Mouse (Mus musculus) c-Kit-negative CD71-positive TER-119-positive erythroid progenitor cells, embryonic 14.5 days (primary cell): ENCODE data around the gene Mpc2.
A peak's percentile ranks its signal among the peaks of the same experiment; 100 is the strongest.

ENCODE experiments used
- DNase-seq: peaks from one replicate; pipeline ENCODE4 v3.0.0-alpha.2; 2013; ENCODE audit warnings: low read depth, low spot score

Gene Mpc2

DNA sequence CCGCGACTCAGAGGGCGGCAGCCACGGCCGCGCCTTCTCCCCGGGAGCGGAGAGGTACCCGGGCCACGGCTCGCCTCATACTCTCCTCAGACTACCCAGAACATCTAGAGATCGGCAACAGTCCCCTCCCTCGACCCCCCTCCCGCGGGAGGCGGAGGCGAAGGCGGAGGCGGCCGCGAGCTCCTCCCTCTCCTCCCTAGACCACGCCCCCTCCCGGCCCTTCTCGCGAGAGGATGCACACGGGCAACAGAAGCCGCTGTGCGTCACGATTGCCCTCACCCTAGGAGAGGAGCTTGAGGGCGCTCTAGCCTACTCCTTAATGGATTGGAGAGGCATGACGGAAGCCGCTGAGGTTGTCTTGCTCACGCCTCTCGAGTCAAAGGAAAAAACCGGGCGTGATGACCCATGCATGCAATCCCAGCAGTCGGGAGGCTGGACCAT, at the start of gene Mpc2, which contains the start of gene Dcaf6:
Gene Mpc2, plus strand, starts transcription at position 278 of the 441 bp plus-strand sequence.
Gene Dcaf6, minus strand, starts transcription at position 116 of the 441 bp plus-strand sequence.
- peak; percentile 97 for DNase-seq

DNA sequence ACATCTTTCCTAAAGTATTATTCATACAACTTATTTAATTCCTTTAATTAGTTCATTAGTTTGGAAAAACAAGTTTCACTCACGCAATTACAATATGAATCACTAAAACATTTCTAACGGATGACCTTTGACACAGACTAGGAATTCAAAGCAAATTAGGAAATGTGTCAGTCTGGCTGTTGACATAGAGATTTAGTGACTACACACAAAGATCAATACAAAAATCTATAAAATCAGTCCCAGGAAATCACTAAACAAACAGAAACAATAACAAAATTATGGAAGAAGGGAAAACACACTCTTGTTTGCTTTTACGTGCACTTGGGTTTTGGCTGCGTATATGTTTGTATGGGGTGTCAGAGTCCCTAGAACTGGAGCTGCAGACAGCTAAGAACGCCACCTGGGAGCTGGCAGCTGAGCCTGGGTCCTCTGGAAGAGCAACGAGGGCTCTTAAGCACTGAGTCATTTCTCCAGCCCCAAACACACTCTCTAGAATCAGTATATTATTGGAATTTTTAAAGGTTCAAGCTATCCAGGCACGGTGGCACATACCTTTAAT, 39.0 kb upstream of the Mpc2 start:
- no peak for DNase-seq

DNA sequence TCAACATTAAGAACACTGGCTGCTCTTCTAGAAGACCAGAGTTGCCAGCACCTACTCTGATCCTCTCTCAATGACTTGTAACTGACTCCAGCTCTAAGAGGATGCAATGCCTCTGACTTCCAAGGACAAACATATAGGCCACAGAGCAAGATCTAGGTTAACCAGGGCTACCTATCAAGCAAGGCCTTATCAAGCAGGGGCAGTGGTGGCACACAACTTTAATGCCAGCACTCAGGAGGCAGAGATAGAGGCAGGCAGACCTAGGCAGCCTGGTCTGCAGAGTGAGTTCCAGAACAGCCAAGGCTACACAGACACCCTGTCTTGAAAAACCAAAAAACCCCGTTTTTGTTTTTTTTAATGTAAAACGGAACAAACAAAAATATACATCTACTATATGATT, 34.2 kb upstream of the Mpc2 start:
- DNase-seq = peak; percentile 16

DNA sequence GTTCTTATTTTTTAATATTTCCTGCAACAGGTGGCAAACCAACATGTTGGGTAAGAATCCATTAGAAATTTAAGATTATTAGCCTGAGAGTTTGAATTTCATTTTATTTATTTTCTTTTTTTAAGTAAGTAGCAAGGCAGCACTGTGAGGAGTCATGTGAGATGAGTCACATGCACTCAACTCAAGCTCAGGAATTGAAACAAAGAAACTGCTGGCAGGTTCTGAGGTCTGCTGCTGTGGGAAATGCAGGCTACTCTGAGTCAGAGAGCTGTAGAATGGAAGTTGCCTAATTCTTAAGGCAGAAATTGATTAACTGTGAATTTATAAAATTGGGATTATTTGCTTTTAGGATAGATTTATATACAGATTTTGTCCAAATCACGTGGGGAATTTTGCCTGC, 27.6 kb upstream of the Mpc2 start:
- DNase-seq = no peak

DNA sequence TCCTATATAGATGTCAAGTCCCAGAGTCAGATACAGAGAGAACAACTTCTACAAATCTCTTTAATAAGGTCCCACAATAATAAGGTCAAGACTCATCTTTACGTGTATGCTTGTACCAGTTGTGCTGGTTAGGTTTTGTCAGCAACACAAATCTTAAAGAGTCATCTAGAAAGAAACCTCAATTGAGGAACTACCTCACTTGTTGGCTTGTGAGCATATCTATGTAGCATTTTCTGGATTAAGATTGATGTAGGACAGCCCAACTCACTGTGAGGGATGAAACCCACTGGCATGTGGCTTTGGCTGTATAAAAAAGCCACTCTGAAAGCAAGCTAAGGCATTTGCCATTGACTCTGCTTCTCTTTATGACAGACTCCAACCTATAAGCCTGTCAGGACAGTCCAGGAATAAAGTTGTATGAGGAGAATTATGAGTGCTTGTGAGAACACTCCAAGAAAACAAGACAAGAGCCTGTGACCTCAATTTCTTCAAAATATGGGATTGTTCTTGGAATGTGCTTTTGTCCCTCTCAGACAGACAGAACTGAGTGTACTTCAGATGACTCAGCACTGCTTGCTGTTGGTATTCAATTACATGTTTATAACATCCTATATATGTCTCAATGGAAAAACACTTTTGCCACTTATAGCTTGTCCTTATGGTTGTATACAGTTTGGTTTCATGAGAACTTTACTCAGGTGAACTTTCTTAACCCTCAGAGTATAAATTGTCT, 22.0 kb upstream of the Mpc2 start:
- DNase-seq = no peak

DNA sequence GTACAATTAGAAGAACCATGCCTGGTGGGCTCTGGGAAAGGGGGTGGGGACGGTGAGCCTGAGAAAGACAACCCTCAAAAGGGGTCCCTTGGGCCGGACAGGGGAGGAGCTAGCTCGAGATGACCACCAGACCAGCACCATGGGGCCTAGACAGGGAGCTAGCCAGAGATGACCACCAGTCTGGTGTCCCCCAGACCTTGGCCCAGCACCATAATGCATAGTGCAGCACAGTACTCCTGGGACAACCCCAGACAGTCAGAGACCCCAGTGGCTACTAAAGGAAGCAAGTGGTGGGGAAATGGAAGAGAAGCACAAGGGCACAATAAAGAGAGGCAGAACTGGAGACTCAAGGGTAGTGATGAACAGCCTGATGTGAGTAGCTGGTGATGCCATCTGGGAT, 19.6 kb upstream of the Mpc2 start:
- no peak for DNase-seq

DNA sequence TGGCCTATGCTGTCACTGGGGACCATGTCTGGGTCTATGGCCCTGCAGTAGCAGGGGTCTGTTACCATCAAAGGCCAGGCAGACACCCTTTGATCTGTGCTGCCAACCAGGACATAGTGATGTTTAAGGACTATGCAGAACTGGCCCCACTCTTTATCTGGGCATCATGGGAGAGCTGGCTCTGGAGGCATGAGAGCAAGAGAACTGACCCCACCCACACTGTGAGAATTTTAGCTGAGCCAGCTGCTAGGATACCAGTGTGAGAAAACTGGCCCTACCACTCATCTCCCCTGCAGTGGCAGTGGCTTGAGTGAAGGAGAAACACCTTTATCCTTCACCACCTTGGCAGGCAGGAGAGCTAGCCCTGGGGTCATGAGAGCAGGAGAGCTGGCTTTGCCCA, 19.2 kb upstream of the Mpc2 start:
- no peak for DNase-seq

DNA sequence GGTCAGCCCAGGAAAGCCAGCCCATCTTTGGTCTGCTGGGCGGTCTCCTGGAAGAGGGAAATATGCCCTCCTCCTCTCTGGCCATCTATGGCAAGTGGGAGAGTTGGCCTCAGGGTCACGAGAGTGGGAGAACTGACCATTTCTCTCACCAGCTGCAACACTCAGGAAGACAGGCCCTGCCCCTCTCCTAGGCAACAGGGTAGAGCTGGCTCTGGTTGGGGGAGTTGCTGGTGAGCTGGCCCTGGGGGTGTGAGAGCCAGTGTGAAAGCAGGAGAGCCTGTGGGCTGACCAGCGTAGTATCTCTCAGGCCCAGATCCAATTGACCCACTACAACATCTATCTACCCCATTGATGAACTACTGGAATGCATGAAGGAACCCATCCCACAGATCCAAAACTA, 18.7 kb upstream of the Mpc2 start:
- DNase-seq = no peak

DNA sequence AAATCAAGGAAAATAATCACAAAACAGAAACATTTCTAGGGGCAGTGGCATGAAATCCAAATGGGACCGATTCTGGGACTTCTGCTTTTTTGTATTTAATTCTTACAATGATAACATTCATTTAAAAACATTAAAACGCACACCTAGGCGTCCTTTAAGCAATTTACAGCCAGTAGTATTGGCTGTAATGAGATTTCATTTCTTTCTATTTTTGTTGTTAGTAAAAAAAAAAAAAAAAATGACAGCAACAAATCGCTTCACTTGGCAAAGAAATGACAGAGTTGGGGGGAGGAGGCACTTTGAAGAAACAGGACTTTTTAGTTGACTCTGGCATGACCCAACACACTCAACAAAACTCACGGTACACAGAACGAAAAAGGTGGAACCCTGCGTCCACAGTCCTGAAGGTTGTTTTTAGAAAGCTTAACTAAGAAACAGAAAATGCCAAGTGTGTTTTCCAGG, 1.4 kb upstream of the Mpc2 start:
- DNase-seq = no peak

DNA sequence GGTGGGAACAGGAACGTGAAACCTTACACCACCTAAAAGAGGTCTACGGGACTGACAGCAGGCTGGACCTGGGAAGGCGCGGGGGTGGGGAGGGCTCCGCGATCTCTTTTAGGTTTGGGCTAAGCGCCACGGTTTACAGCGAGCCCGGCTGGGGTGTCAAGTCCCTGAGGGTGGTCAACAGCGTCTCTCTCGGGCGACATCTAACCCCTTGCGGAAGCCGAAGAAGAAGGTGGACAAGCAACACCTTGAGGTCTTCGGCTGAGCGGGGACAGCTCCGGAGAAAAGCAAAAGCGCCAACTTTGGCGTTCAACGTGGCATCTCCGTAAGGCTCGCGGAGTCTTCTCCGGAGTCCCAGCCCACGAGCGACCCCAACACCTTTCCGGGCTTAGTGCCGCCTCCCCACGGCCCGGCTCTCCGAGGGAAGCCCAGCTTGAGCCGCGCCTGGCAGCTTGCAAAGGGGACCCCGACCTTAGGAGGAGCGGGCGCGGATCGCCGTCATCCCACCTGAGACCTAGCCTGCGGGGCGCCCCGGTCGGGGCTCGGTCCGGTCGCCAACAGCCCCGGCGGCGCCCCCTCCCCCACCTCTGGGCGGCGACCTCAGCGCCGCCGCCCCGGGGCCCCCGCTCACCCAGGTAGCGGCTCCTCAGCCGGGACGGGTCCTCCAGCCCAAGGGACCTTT, 795 bp upstream of the Mpc2 start:
- DNase-seq = peak; percentile 50

DNA sequence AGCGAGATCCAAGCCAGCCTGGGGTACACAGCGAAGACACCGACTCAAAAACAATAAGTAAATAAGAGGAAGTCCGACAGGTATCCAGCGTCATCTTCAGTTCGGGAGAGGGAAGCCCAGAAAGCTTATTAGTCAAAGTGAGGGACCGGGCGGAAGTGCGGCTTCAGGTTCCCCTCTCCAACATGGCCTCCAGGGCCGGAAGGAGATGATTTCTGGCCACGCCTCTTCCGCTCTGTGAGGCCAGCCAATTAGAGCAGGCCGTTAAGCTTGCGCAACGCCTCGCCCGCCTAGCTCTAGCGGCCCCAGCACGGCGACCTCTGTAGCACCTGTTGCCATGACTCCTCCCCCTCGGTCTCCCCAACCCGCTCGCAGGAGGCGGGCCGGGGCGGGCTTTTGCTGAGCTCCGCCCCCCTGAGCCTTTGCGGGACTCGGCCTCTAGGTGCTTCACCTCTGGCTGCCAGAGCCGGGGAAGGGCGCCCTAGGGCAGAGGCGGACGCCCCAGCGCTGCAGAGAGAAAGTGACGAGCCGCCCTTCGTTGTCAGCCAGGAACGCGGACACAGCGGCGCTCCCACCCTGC, 452 bp downstream of the Mpc2 start:
- peak; percentile 99 for DNase-seq

DNA sequence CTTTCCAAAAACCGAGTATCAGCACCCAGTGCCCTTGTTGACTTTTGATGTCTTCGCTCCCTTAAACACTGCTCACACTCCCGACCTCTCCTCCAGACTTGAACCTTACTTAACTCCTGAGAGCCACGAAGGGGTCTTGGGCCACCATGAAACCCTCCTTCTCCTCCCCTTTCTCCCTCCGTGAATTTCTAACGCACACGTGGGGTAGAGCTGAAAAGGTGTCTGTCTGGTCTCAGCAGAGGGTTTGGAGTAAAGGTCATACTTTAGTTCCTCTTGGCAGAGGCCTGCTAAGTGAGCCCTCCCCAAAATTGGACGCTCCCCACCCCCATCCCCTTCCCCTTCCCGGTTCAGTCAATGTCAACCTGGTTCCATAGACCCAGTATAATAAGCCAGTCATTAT, 1.2 kb downstream of the Mpc2 start:
- no peak for DNase-seq

DNA sequence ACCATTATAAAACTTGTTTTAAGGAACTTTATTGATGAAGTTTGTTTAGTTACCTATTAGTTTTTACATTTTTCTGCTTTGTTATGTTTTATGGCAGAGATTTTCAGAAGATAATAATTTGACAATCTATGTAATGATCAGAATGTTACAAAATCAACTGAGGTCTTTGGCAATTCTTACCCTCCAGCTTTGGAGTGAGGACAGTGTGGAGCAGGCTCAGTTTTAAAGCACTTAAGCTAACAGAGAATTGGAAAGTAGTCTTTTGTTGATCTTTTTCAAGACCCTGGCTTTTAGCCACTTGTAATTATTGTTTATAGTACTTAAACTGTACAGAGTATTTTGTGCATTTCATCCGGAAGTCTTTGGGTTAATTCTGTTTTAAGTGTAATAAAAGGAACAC, 2.4 kb downstream of the Mpc2 start:
- no peak for DNase-seq

DNA sequence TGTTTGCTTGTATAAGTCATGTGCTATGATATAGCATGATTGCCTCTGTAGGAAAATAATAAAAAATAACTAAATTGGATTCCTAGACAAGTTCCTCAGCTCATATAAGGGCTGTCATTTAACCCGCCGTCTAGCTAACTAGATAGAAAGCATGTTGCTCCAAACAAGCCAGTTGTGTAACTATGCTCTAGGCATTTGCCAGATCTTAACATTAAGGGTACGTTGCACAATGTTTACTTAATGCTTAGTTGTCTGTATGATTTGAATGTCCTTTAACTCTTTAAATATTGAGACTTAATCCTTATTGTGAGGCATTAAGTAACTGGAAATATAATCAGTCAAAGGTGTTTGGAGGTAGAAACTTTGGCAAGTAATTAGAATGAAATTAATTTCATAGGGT, 4.1 kb downstream of the Mpc2 start:
- no peak for DNase-seq

DNA sequence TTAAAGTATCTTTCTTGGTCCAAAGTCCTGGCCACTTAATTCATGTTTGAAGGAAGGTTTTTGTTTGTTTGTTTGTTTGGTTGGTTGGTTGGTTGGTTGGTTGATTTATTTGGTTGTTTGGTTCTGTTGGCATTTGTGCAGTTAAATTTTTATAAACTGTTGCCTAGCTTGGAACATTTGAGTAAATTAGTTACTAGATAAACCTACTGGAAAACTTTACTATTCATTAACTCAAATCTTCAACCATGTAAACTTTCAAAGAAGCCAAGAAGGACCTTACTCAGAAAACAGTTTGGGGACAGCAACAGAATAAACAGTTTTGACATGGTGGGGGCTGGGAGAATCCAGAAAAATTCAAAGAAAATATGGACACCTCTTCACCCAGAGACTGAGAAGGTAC, 8.5 kb downstream of the Mpc2 start:
- no peak for DNase-seq

DNA sequence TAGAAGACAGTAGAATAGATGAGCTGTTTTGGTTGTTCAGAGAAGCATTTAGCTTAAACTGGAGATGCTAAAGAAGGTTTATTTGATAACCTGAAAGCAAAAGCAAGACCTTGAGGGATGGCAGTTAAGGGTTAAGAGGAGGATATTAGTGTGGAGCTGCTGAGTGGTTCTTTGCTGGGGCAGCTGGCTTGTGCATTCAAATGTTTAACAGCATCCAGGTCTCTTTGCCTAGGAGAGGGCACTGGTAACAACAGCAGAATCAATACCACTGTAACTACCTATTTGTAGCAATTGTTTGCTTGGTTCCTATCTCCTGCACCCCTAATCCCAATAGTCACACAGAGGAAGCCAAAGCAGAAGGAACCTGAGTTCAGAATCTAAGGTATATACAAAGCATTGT, 9.3 kb downstream of the Mpc2 start:
- no peak for DNase-seq

DNA sequence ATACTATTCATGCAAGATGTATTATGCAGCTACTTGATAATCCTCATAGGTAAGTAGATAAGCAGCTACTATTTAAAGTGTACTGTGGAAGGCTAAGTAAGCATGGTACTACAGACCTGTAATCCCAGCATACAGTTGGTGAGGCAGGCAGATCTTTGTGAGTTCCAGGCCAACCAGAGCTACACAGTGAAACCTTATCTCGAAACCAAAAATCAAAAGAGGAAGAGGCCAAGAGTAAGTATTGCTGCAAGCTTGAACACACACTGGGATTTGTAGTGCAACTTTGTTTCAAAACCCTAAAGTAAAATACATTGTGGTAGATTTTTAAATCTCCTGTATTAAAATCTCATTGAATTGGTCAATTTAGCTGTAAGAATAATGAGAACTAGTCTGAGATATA, 11.1 kb downstream of the Mpc2 start:
- no peak for DNase-seq

DNA sequence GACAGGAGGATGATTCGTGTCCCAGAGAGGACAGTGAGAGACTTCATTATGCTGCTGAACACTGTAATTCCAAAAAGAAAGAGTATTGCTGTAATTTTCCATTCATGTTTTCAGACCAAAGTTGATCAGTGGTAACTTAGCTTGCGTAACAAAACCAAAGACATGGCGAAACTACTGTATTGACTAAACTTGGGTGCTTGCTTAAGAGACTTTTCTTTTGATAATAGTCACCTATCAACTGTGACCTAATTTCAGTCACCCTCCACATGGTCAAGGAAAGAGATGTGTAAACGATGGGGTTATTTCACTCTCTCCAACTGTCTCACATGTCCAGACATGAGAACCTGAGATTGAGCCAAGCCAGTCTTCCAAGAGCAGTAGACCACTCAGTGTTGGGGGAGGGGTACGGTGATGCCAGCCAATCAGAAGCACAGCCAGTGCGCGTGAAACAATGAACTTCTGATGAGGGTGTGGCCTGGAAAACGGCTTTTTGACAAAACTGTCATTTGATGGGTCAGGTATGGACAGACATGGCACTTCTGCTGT, 24.3 kb downstream of the Mpc2 start, which contains the start of gene Adcy10:
Gene Adcy10, plus strand, starts transcription at position 496 of the 546 bp plus-strand sequence.
- DNase-seq = no peak

DNA sequence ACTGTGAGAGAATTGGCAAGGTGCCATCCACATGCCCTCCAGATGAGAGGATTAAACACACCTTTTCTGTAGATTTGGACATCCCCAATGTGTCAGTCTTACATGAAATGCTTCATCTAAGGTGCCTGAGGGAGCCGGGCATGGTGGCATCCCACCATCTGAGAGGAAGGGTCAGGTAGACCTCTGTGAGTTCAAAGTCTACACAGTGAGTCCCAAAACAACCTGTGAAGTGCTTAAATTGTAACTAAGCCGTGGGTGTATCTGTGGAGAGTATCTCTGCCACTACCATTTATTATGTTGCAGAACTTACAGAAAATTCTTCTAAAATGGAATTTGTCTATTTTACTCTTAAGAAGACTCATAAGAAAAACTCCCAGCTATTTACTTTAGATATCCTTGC, 25.7 kb downstream of the Mpc2 start:
- DNase-seq = no peak

DNA sequence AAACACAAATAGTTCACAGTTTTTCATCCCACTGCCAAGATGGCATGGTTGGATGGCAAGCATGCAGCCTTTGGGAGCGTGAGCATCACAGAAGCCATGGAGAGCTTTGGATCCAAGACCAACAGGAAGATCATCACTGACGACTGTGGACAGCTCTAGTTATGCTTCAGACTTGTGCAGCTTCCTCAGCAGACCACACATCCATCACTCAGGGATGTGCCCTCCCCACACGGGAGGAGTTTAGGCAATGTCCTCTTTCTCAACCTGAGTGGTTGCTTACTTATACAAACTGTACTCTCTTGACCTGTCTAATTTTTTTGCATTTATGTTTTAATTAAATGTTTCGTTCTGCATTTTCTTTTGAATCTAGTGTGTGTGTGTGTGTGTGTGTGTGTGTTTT, 28.8 kb downstream of the Mpc2 start:
- no peak for DNase-seq

DNA sequence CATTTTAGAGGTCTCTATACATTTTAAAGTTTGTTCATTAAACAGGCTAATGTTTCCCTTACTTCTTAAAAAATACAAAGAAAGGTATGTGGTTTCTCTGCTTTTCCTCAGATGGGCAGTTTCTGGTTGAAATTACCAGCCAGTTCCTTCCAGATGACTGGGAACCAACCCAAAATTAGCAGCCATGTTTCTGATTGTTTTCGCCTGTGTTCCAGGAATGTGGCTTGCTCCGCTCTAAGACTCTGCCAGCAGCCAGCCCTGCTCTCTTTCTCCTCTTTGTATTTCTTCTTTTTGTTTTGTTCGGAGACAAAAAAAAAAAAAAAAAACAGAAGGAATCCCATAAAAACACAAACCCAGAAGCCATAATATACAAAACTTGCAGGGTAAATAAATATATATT, 38.4 kb downstream of the Mpc2 start:
- no peak for DNase-seq
